Mouse (Mus musculus) ES-E14 (cell line): ENCODE measurements around the gene Tfap2e.

Experiments
- HCFC1 ChIP-seq: IDR thresholded peaks from 2 replicates; pipeline ENCODE4 v1.6.1; 2012; ENCODE audit warnings: low read length, inconsistent platforms, borderline replicate concordance; ENCODE audit not compliant: insufficient read depth
- MAFK ChIP-seq: IDR thresholded peaks from 2 replicates; pipeline ENCODE4 v1.6.1; 2014; ENCODE audit warnings: mild to moderate bottlenecking, low read depth, low read length, inconsistent platforms; ENCODE audit not compliant: insufficient read depth
- ZNF384 ChIP-seq: IDR thresholded peaks from 2 replicates; pipeline ENCODE4 v1.6.1; 2012; ENCODE audit warnings: low read depth, low read length, inconsistent platforms

- TF ChIP-seq MAFK: no peak
- TF ChIP-seq ZNF384: no peak
- no peak for TF ChIP-seq HCFC1
Observed at GRCm38 (mm10) chr4:126748381-126748780, 12.3 kb upstream of the Tfap2e start.
